Mouse (Mus musculus) megakaryocyte, adult 5-6 weeks (primary cell): ENCODE data around the gene Ky. TPM values are rescaled to one million over a fixed set of nuclear protein-coding genes. Genes with fewer than 3 reads are reported as not detected.

ENCODE experiments used
- ATAC-seq: 2 replicates; pipeline ENCODE4 v1.8.0; 2016; ENCODE audit warnings: mild to moderate bottlenecking, inconsistent platforms; ENCODE audit not compliant: poor library complexity, severe bottlenecking
- total RNA-seq, 2 experiments: library from RNA; stranded (forward) in 1 of 2; stranded (reverse) in 1 of 2; fragments of 153-499, 151-499 nt in 1 of 2; fragments of 221-1000, 200-1000 nt in 1 of 2; gene quantifications; 2 replicates each; pipeline versions ENCODE4 v1.2.3 to v1.2.4; 2015 to 2017

Ky gene
- total RNA-seq, 2 experiments from 2014 or later: not detected

DNA sequence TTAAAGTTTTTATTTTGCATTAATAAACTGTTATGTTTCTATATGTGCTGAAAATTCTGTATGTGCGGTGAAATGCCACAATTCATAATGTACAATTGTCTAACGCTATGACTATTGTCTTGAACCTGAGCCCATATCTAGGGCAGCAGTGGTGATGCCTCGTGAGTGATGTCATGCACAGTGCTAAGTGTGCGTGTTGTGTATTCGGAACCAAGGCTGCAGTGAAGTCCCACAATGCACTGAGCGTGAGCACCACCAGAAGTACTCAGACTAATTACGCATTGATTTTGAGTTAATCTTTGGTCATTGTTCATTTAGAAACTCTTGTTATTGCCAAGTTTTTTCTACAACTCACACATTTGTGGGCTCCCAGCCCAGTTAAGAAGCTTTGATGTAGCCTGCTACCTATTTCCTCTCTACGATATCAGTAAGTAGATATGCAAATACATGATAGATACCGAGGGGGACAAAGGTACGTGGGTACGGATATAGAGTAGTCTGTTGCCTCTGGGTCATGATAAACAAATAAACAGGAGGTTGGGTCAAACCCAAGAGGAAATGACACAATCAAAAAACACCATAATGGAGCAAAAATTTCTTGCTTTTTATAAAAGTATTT is 3.4 kb upstream of the Ky start:
- ATAC-seq: no peak

GRCm38 (mm10) chr9:102504716-102505378 is 703 bp upstream of the Ky start:
- no peak for ATAC-seq

DNA sequence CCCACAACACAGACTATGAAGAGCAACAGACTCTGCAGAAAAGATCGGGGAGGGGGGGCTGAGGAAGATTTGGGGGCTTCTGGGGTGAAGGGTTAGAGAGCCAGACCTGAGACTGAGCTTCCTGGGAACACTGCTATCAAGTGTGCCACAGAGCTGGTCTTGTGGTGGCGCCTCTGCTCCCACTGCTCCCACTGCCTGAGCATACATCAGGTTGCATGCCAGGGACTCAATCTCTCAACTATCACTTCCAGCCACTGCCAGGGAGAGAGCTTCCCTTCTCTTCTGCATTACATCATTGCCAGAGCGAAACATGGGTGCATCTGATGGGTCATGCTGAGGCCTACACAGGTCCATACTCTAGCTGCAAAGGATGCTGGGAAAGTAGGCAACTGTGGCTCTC is 2.8 kb downstream of the Ky start:
- no peak for ATAC-seq

DNA sequence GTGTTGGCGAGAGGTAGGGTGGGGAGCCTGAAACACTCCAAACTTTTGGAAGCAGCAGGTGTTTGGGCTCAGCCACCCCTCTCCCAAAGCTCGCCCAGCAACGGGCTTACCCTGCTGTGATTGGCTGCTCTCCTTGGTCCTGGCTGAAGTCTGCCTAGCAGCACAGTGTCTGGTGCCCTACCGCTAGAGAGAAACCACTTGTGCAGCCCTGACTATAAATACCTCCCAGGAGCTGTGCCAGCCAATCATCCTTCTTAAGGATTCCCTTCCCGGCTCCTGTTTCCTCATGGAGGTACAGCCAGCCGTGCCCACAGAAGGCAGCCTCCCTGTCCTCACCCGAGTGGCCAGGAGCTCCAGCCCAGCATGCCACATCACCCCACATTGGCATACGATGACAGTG is 5.9 kb downstream of the Ky start:
- no peak for ATAC-seq

DNA sequence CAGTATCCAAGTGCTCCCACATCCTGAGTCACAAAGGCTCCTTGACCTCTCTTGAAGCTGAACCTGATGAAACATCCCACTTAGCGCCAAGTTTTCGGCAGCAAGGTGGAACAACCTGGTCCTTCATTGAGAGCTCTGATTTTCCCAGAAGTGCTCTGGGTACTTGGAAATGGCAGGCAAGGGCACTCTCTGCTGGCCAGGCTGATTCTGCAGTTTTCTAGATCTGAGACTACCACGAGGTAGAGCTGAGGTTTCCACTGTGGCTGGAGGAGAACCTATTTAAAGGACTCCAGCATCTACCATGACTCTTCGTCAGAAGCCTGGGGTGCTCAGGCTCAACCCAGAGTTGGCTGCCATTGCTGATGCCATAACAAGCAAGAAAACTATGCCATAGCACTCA is 8.0 kb downstream of the Ky start:
- no peak for ATAC-seq

DNA sequence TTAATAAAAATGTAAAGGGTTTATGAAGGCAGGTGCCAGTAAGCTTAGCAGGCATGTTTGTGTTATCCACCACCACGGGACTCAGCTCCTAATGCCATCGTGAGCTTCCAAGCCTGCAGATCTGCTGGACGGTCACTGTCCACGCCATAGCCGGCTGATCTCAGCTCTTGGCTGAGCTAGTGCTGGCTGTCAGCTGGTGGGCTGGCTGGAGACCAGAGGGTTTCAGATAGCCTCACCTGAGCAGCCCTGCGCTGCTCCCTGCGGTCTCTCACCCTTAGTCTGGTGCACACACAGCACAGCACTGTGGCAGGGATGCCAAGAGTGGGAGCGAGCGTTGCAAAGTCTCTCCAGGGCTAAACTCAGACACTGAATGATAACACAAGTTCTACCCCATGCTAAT is 12.9 kb downstream of the Ky start:
- ATAC-seq: no peak

DNA sequence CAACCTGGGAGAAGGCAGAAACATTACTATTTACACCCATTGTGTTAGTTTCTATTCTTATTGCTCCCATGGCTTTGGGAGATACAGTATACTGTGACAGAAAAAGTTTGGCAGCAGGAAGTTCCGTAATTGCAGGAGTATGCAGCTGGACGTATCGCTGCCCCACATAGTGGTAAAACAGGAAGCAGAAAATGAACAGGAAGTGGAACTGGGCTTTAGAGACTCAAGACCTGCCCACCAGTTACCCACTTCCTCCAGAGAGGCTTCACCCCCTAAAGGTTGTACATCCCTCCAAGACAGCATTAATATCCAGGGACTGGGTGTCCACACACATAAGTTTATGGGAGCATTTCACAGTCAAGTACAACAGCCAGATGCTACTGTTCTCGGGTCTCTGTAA is 15.8 kb downstream of the Ky start:
- peak; percentile 96 for ATAC-seq

DNA sequence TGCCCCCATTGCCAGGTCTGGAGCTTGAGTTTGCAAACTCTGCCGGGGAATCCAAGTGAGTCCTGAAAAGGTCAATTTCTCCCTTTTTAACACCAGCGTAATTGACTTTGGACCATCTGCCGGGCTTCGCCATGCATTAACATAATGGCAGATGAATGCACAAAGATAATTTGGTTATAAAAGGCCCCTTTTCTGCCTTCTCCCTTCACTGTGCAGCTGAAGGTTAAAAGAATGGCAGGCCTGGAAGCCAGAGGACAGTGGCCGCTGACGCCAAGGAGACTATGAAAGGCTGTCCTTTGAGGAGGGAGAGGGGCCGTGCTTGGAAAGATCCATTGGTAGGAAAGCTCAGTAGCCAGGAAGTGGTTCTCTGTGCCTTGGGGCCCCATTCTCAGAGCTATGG is 22.6 kb downstream of the Ky start:
- no peak for ATAC-seq

DNA sequence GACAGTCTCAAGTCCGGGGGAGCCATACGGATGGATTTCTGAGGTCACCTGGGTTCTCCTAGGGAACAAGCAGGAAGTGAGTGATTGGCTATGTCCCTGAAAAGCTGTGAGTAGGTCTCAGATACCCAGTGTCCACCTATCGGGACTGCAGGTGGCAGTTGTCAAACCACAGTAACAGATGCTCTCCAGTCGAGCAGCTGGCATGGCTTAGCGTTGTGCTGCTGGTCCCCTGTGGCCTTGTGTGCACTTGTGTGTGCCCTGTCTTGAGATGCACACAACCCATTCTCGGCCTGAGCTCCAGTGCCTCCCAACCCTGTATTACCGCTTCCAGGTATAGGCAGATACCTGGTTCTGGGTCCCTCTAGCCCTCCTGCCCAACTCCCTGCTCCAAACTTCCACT is 23.0 kb downstream of the Ky start:
- ATAC-seq: no peak

DNA sequence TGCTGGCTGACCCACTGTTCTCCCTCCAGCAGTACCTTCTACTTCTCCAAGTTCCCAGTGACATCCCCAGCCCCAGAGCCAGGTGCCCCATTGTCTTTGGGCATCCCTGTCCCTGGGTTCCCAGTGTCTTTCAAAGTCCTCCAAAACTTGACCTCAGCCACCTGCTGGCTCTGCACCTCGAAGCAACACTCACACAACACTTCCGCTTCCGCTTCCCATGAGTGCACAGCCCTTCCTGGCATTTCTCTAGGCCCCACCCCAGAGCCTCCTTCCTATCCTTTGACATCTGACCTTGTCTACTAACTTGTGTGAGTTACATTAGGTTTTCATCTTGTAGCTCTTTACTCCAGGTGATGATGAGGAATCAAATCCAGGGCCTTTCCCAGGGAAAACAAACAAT is 23.5 kb downstream of the Ky start:
- no peak for ATAC-seq

DNA sequence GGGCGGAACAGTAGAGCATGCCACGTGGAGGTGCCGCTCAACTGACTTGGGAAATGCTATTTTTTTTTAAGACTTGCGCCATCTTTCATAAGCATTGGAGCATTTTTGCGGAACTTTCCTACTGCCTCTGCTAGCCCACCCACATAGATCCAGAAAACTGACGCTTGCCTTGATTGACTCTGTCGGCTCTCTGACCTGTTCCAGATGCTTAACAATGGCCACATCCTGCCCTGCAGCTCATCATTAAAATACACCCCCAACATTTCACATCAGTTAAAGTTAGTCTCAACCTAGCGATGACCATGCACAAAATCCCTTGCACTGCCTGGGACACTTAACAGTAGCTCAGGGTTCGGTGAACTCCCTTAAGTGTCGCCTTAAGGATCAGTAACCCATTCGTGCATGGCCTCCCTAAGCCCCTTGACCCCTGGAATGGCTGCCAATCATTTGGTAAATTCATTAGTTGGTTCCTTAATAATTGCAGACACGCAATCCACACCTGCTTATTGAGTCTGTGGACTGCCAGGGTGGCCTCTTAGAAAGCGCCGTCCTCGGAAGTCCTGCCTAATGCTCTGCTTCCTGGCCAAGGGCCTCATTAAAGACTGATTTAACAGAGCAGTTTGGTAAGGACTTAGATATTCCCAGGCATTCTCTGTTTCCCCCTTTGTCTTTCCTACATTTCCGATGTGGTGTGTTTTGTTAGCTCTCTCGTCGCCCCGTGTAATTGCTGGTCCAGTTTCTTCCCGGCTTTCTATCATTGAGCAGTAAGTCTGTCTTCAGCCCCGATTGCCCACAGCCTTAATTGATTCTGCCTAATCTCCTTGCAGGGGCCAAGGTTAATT is 25.7 kb downstream of the Ky start:
- no peak for ATAC-seq

- no peak for ATAC-seq
These were observed 31.4 kb downstream of the Ky start for GRCm38 (mm10) chr9:102536968-102537367.

DNA sequence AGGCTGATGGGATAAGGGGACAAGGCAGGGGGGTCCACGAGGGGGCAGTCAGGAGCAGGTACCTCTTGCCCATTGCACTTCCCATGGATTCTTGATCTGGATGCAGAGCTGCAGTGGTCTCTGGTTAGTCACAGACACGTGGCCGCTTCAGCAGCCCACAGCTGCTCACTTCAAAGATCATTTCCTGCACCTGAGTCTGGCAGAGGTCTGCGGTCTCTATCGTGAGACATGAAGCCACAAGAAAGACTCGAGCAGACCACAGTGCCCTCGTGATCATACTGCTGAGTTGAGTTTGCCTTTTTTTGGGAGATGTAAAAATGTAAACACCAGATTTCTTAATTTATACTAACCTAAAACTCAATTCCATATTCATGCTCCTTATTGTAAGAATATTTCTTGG is 34.1 kb downstream of the Ky start:
- peak; percentile 54 for ATAC-seq

- ATAC-seq: peak; percentile 64
These were observed 36.1 kb downstream of the Ky start for GRCm38 (mm10) chr9:102541666-102542065.

DNA sequence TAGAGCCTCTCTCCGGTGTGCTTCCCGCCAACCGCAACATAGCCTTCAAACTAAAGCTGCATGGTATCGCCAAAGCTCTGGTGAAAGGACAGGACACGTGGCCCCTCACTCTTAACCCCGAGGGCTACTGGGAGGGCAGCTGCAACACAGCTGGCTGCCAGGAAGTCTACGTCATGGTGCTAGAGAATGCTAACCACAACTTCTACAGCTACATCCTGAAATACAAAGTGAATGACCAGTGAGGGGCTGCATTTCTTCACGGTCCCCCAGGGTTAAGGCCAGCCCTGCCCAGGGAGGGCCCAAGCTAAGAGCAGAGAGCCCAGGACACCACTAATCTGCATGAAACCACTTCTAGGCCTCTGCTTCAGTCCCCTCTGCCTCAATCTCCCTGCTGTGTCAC is 37.0 kb downstream of the Ky start:
- ATAC-seq: peak; percentile 21

DNA sequence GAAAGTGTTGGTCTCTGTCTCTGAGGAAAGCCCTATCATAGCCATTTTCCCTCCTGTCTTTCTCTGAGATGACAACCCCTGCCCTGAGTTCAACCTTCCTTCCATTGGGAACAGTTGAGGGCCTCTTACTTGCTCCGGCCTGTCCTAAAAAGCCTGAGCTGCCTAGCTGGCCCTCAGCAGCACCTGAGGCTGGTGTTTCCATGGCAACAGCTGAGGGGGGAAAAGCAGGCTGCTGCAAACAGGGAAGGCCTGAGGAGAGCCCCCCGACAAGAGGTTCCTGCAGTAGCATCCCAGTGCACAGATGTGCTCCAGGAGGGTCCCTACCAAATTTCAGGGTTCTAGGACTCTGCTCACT is 38.2 kb downstream of the Ky start:
- ATAC-seq: no peak

- no peak for ATAC-seq
These were observed 38.7 kb downstream of the Ky start for GRCm38 (mm10) chr9:102544116-102544772.

DNA sequence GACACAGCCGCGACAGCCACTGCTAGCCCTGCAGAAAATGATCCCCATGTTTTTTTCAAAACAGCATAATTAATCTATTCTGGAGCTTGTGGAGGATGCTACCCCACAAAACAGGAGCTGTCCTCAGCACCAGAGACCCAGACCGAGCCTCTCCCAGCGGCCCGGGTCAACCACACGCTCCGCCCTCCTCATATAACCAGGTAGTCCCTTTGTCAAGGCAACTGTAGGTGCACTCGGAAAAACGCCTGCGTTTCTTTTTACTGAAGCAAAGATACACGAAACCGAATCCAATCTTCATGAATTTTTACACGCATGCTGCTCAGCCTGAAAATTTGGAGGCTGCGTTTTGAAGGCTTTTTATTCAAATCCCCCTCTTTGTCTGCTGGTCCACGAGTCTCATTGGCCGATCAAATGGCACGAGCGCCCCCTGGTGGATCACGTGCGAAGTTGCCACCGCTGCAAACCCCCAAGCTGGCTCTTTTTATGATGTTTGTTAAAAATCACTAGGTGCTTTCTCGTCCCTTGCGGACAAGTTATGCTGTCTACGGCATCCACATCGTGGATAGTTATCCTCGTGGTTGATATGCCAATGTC is 39.3 kb downstream of the Ky start:
- peak; percentile 66 for ATAC-seq

DNA sequence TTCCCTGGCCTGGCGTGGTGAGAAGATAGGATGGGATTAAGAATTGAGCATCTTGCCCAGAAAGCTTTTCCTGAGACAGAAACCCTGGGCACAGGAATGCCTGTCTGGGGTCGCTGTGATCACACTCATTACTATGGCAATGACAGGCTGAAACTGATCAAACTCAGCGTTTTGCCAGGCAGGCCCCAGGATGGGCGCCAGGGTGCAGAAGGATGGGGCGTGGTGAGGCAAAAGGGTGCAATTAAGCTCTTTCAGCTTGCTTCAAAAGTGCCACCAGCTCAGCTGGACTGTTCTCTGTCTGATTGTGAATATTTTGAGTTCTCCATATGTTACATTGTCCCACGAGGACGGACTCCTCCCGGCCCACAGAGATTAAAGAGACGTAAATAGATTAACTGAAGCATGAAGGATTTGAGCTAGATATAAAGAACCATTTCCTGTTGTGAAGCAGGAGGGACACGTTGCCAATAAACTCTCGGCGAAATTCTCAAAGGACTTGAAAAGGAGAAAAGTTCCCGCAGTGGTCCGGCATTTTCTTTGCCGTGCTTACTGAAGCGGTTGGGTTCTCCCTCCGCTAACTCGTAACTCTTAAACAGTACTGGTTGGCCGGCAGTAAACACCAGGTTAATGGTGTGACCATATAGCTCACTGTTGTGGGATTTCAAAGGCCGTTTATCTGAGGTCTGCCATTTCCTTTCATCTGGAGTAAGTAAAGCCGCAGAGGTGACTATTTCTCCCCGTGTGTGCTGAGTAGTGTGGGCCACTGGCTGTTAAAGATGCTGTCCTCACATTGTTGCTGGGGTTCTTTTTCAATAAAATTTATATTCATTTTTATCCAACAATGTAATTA is 40.1 kb downstream of the Ky start:
- no peak for ATAC-seq

DNA sequence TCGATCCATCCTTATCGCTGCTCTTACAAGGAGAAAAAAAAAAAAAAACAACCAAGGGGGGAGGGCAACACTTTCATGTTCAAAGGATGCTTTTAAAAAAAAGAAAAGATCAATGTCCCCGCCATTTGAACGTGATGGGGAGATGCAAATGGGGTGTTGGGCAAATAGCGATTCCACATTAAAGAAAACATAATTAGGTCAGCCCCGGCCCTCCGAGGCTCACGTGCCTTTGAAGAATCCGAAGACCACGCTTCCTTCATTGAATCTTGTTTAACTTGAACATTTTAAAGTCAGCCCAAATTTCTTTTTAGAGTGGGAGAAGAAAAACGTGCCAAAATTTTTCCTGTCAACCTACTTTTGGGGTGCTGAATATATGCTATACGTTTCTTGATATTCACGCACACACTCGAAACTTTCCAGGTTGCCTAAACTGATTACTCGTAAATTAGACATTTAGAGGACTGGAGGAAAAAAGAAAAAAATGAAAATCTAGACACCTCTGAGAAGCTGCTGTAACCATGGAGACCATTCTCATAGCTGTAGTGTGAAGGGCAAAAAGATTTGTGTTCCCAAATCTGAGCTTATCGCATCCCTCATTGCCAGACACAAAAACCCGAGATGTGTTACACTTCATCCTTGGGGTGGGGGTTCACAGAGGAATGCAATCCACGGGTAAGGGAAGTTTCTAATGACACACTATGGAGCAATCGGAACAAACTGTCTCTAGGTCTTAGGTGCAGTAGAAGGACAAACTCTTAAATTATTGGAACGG is 40.9 kb downstream of the Ky start:
- no peak for ATAC-seq
